Mouse (Mus musculus) liver, postnatal 0 days (tissue): ENCODE data around the gene Ptpn6. TPM values are rescaled to one million over a fixed set of nuclear protein-coding genes. Genes with fewer than 3 reads are reported as not detected.
A peak's percentile ranks its signal among the peaks of the same experiment; 100 is the strongest.

ENCODE experiments used
- ATAC-seq: fragments of 200-750 bp; cut with Nextera tagmentation; 2 replicates; pipeline ENCODE4 v1.8.0; 2017; ENCODE audit warnings: mild to moderate bottlenecking, moderate library complexity
- DNase-seq: peaks from one replicate; pipeline ENCODE4 v3.0.0-alpha.2; 2016
- H3K27ac ChIP-seq: fragments of 300-500 bp; sonication (generic); 2 replicates; pipeline ENCODE4 v1.5.1; 2014; ENCODE audit warnings: antibody characterized with exemption, moderate library complexity, mild to moderate bottlenecking, low read depth
- H3K27me3 ChIP-seq: fragments of 300-500 bp; sonication (generic); 2 replicates; pipeline ENCODE4 v1.6.1; 2014; ENCODE audit warnings: low read length, control low read depth, mixed read lengths; ENCODE audit not compliant: insufficient read depth
- H3K36me3 ChIP-seq: fragments of 300-500 bp; sonication (generic); replicated peaks from 2 replicates; pipeline ENCODE4 v1.6.1; 2014; ENCODE audit warnings: mild to moderate bottlenecking, control low read depth, low read length, moderate library complexity, mixed read lengths; ENCODE audit not compliant: insufficient read depth
- H3K4me1 ChIP-seq: fragments of 300-500 bp; sonication (generic); 2 replicates; pipeline ENCODE4 v1.6.1; 2014; ENCODE audit warnings: antibody characterized with exemption, mild to moderate bottlenecking, control low read depth; ENCODE audit not compliant: insufficient read depth
- H3K4me2 ChIP-seq: fragments of 300-500 bp; sonication (generic); 2 replicates; pipeline ENCODE4 v1.6.1; 2014; ENCODE audit warnings: low read depth, mild to moderate bottlenecking, low read length, moderate library complexity, mixed read lengths
- H3K4me3 ChIP-seq: fragments of 300-500 bp; sonication (generic); 2 replicates; pipeline ENCODE4 v1.5.1; 2014; ENCODE audit warnings: low read depth, low read length
- H3K9ac ChIP-seq: fragments of 300-500 bp; sonication (generic); replicated peaks from 2 replicates; pipeline ENCODE4 v1.6.1; 2014; ENCODE audit warnings: mild to moderate bottlenecking, moderate library complexity
- H3K9me3 ChIP-seq: fragments of 300-500 bp; sonication (generic); 2 replicates; pipeline ENCODE4 v1.6.1; 2016; ENCODE audit warnings: mild to moderate bottlenecking, control low read depth, low read length, mixed read lengths
- CTCF ChIP-seq: sonication (generic); IDR thresholded peaks from 2 replicates; pipeline ENCODE4 v1.5.1; 2016; ENCODE audit warnings: antibody characterized with exemption, low read depth
- EP300 ChIP-seq: IDR thresholded peaks from 2 replicates; pipeline ENCODE4 v1.6.1; 2016; ENCODE audit warnings: antibody characterized with exemption, low read depth, mild to moderate bottlenecking
- WGBS: fragments of 180-500 bp; shearing (Covaris S2); extraction: QIAGEN DNeasy Blood & Tissue Kit; methylation state at CpG from one replicate; pipeline ENCODE4 v1.1.7; 2014; ENCODE audit not compliant: insufficient replicate concordance; 5-methylcytosine and 5-hydroxymethylcytosine counted together
- polyA plus RNA-seq: library from polyadenylated mRNA; unstranded; fragments of >200 nt; fragmentation: Nextera tagmentation; extraction: Ambion mirVana; gene quantifications from 2 replicates; pipeline ENCODE4 v1.2.1, GENCODE M21; 2015

Ptpn6 gene
- polyA plus RNA-seq = 39.2 and 45.1 TPM in 2 replicates

DNA sequence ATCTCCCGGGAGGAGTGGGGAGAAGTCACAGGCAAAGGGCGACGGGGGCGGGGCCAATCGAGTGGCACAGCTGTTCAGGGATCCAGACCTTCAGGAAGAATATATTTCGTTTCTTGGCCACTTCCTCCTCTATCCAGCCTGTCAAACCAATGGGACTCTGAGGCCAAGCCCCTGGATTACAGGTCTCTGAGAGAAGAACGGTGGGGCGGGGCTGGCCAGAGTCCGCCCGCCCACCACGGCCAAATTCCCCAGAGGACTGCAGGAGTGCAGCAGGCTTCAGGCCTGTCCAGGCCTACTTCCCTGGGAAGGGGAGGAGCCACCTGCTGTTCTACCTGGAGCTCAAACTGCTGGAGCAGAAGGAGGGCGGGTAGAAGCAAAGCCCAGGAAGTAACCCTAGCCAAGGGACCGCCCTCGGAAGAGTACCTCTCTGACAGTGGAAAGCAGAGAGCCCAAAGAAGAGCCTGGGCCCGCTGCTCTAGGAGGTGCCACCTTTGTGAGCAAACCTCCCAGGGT, at the start of gene Ptpn6:
TSS of gene Ptpn6 (minus strand) at position 204 of the 513 bp plus-strand sequence.
- DNase-seq (peak; percentile 84), ATAC-seq (peak; percentile 65)
- WGBS = 21% methylated on average over 15 of the region's 15 CpGs
- Histone ChIP-seq H3K27me3 (no peaks in the 10 kb centered on the region), H3K36me3 (peaks cover 5% of the 10 kb centered on the region; the same call in 1 of the 2 replicates), H3K4me3 (peak within 1 kb of the TSS; percentile 29), H3K9ac (peak within 1 kb of the TSS; percentile 51), H3K27ac (peak within 1 kb of the TSS; percentile 99), H3K4me1 (peaks cover 33% of the 10 kb centered on the region), H3K9me3 (no peaks in the 10 kb centered on the region), H3K4me2 (peak within 1 kb of the TSS; percentile 99)
- no peak for TF ChIP-seq CTCF
- 0 out of 2 replicates have a peak, but pooled peaks have one; percentile 30 for TF ChIP-seq EP300

DNA sequence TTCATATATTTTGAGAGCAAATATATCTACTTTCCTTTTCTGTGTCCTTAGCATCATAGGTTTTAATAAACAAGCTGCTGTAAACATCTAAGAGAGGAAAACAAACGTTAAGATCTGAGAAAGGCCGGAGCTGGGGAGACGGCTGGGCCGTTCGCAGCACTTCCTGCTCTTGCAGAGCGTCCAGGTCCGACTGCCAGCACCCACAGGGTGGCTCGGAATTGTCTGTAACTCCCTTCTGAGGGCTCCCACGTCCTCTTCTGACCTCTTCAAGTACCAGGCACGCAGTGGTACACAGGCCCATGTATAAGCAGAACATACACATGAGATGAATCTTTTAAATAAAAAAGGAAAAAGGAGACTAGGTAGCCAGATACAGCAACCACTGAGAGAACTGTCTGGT, 49.2 kb upstream of the Ptpn6 start:
- H3K27ac ChIP-seq = no peak overlapping the region
- no peaks in the 10 kb centered on the region for H3K36me3 ChIP-seq
- ATAC-seq (no peak), DNase-seq (no peak)
- no peak overlapping the region for H3K4me2 ChIP-seq
- no peak overlapping the region for H3K4me3 ChIP-seq
- no peak overlapping the region for H3K9ac ChIP-seq
- H3K4me1 ChIP-seq = peaks cover 6% of the 10 kb centered on the region
- no peak for TF ChIP-seq CTCF
- no peak for TF ChIP-seq EP300
- 71% methylated on average over 10 of the region's 10 CpGs for WGBS
- no peaks in the 10 kb centered on the region for H3K27me3 ChIP-seq
- no peaks in the 10 kb centered on the region for H3K9me3 ChIP-seq

DNA sequence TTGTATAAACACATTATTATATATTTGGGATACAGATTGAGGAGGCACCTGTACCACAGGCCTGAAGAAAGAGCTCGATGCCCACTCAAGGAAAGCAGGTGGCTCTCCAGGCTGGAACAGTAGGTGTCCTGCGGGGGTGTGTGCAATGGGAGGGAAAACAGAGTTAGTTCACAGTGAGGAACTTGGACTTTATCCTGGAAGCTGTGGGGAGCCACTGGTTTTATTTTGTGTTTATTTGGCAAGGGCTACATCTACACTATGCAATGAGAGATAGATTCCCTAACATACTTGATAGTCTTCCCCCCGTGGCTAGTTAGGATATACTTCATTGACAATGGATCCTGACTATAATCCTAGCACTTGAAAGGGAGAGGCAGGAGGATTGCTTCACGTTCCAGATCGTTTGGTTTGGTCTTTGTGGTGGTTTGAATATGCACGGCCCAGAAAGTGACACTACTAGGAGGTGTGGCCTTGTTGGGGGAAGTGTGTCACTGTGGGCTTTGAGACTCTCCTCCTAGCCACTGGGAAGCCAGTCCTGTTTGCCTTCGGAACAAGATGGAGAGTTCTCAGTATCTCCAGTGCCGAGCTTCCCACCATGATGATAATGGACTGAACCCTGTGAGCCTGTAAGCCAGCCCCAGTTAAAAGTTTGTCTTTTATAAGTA, 48.4 kb upstream of the Ptpn6 start:
- Histone ChIP-seq H3K27me3 (no peaks in the 10 kb centered on the region), H3K4me3 (no peak overlapping the region), H3K4me1 (peaks cover 8% of the 10 kb centered on the region), H3K9ac (no peak overlapping the region), H3K36me3 (no peaks in the 10 kb centered on the region), H3K4me2 (peak overlapping the region; percentile 27; the same call in 1 of the 2 replicates), H3K9me3 (no peaks in the 10 kb centered on the region), H3K27ac (peak overlapping the region; percentile 31)
- ATAC-seq (peak; percentile 86), DNase-seq (no peak)
- WGBS = 34% methylated on average over 8 of the region's 8 CpGs
- no peak for TF ChIP-seq CTCF
- no peak for TF ChIP-seq EP300

- Histone ChIP-seq H3K9me3 (no peaks in the 10 kb centered on the region), H3K4me2 (peak overlapping the region; percentile 60), H3K36me3 (no peaks in the 10 kb centered on the region), H3K9ac (no peak overlapping the region), H3K27ac (no peak overlapping the region), H3K4me1 (peaks cover 18% of the 10 kb centered on the region), H3K27me3 (0 out of 2 replicates have a peak, but pooled peaks cover 5% of the 10 kb centered on the region), H3K4me3 (peak overlapping the region; percentile 6)
- ATAC-seq (no peak), DNase-seq (no peak)
- TF ChIP-seq EP300 = no peak
- no peak for TF ChIP-seq CTCF
- WGBS = 18% methylated on average over 6 of the region's 6 CpGs
Observed at GRCm38 (mm10) chr6:124782436-124782835, 43.9 kb upstream of the Ptpn6 start.

DNA sequence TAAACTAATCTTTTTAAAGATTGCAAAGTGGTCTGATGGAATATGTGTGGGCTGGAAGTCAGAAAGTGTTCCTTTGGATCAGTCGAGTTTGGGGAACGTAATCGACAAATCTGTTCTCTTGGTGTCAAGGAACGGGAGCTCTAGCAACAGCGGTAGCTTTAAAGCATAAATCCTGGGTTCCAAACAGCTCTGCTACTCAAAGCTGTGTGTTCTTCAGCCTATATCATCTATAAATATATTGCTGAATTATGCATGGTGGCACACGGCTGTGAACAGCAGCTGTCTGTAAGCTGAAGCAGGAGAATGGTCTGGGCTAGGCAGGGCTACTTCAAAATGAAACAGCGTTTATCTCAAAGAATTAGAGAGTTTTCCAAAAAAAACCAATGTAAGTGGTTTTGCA, 42.4 kb upstream of the Ptpn6 start:
- H3K4me2 ChIP-seq = no peak overlapping the region
- H3K27me3 ChIP-seq = 0 out of 2 replicates have a peak, but pooled peaks cover 5% of the 10 kb centered on the region
- no peaks in the 10 kb centered on the region for H3K9me3 ChIP-seq
- no peaks in the 10 kb centered on the region for H3K36me3 ChIP-seq
- WGBS = 75% methylated on average over 7 of the region's 7 CpGs
- DNase-seq (no peak), ATAC-seq (no peak)
- no peak overlapping the region for H3K9ac ChIP-seq
- no peak overlapping the region for H3K4me3 ChIP-seq
- TF ChIP-seq EP300 = no peak
- H3K27ac ChIP-seq = no peak overlapping the region
- peaks cover 12% of the 10 kb centered on the region for H3K4me1 ChIP-seq

DNA sequence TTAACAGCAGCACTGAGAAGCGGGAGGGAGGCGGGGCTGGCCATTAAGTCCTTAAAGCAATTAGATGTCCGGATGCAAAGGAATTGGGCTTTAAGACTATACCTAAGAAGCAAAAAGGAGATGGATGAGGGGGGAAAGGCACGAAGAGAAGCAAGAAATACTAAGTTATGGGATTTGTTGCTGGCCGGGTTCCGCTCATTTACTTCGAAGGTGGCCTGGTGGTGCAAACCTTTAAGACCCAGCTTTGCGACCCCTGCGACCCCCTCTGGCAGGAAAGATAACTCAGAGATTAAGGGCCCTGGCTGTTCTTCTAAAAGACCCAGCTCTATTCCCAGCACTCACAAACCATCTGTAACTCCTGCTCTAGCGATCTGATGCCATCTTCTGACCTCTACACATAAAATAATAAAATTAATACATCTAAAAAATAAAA, 41.5 kb upstream of the Ptpn6 start:
- Histone ChIP-seq H3K4me2 (peak overlapping the region; percentile 61), H3K4me1 (peaks cover 12% of the 10 kb centered on the region), H3K4me3 (peak overlapping the region; percentile 33), H3K27me3 (0 out of 2 replicates have a peak, but pooled peaks cover 5% of the 10 kb centered on the region), H3K27ac (no peak overlapping the region), H3K9ac (no peak overlapping the region), H3K36me3 (no peaks in the 10 kb centered on the region), H3K9me3 (no peaks in the 10 kb centered on the region)
- no peak for DNase-seq
- TF ChIP-seq EP300 (no peak), CTCF (no peak)
- ATAC-seq = no peak
- WGBS = 15% methylated on average over 10 of the region's 10 CpGs
